Mouse (Mus musculus): ENCODE data around the gene Mgea5. TPM values are rescaled to one million over a fixed set of nuclear protein-coding genes. Genes with fewer than 3 reads are reported as not detected.

Gene Mgea5
- 51.4 and 80.8 TPM in 2 replicates for polyA plus RNA-seq (2011; ENCODE audit: insufficient read depth, insufficient read length, low replicate concordance, missing spikeins)

- no peak for TF ChIP-seq CTCF (IDR thresholded peaks at IDR 0.05; ENCODE audit: control insufficient read depth, insufficient read depth, low read length)
- peak; percentile 95 for TF ChIP-seq POLR2A (IDR thresholded peaks at IDR 0.05; ENCODE audit: borderline replicate concordance, control insufficient read depth, low read depth, low read length)
These were observed at the start of gene Mgea5 for GRCm38 (mm10) chr19:45783181-45783932. TSS of gene Mgea5 (minus strand) at chr19:45783837.

DNA sequence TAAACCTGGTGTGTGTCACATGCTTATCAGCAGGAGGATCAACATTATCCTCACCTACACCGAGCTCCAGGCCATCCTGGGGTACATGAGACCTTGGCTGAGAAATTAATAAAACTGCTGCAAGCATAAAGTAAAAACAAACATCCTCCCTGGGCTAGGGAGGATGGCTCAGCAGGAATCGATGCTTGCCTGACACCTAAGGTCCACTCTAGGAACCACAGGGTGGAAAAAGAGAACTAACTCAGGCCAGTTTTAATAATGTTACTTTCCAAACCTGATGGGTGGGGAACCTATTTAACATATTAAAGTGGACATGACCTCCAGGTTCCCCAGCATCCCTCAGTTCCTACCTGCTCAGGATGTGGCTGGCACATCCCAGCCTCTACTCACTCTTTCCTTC is 47.0 kb upstream of the Mgea5 start:
- TF ChIP-seq POLR2A (IDR thresholded peaks at IDR 0.05; ENCODE audit: borderline replicate concordance, control insufficient read depth, low read depth, low read length), result no peak
- no peak for TF ChIP-seq CTCF (IDR thresholded peaks at IDR 0.05; ENCODE audit: control insufficient read depth, insufficient read depth, low read length)
- WGBS, result 34% methylated on average over 2 of the region's 2 CpGs
- Histone ChIP-seq H3K27ac (ENCODE audit: control insufficient read depth, insufficient read depth, low read depth, low read length, poor library complexity) (no peak overlapping the region), H3K4me3 (replicated peaks; ENCODE audit: control insufficient read depth, low read depth, low read length) (no peak overlapping the region), H3K4me1 (ENCODE audit: control insufficient read depth, insufficient read depth, low read length) (no peaks in the 10 kb centered on the region)

More at GRCm38 (mm10) chr19:45783181-45783932, at the start of gene Mgea5:
- Histone ChIP-seq H3K27ac (ENCODE audit: control insufficient read depth, insufficient read depth, low read depth, low read length, poor library complexity) (peak within 1 kb of the TSS; percentile 99), H3K4me1 (ENCODE audit: control insufficient read depth, insufficient read depth, low read length) (peaks cover 4% of the 10 kb centered on the region; the same call in 1 of the 2 replicates), H3K4me3 (replicated peaks; ENCODE audit: control insufficient read depth, low read depth, low read length) (peak within 1 kb of the TSS; percentile 81)
- WGBS, result under 1% methylated on average over 68 of the region's 71 CpGs

DNA sequence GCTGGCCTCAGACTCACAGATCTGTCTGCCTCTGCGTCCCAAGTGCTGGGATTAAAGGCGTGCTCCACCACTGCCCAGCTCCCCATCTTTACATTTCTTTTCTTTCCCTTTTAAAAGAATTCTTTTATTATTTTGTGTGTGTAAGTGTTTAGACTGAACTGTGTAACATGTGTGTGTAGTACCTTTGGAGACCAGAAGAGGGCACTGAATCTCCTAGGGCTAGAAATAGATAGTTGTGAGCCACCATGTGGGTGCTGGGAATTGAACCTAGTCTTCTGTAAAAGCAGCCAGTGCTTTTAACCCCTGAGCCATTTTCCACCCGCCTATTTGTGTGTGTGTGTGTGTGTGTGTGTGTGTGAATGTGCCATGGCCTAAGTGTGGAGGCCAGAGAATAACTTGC is 44.1 kb upstream of the Mgea5 start:
- Histone ChIP-seq H3K27ac (ENCODE audit: control insufficient read depth, insufficient read depth, low read depth, low read length, poor library complexity) (no peak overlapping the region), H3K4me1 (ENCODE audit: control insufficient read depth, insufficient read depth, low read length) (no peaks in the 10 kb centered on the region), H3K4me3 (replicated peaks; ENCODE audit: control insufficient read depth, low read depth, low read length) (no peak overlapping the region)
- TF ChIP-seq CTCF (IDR thresholded peaks at IDR 0.05; ENCODE audit: control insufficient read depth, insufficient read depth, low read length) (no peak), POLR2A (IDR thresholded peaks at IDR 0.05; ENCODE audit: borderline replicate concordance, control insufficient read depth, low read depth, low read length) (no peak)
- WGBS, result 86% methylated on average over 3 of the region's 3 CpGs

DNA sequence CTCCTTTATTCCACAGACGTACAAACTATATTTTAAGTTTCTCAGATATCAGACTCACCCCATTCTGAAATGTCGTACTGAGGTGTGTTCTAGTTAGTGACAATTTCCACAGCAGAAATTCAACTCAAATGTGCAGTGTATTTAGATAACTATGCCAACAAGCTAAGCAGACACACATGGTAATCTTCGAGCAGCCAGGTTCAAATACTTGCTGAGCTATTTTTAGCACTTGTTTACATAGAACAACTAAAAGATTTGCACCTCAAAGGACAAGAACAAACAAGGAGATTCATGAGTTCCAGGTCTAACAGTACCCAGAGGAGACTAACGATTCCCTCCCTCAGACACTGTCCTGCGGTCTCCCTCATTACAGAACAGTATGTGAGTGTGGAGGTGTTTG is 43.5 kb upstream of the Mgea5 start:
- TF ChIP-seq POLR2A (IDR thresholded peaks at IDR 0.05; ENCODE audit: borderline replicate concordance, control insufficient read depth, low read depth, low read length) (no peak), CTCF (IDR thresholded peaks at IDR 0.05; ENCODE audit: control insufficient read depth, insufficient read depth, low read length) (no peak)
- WGBS, result 85% methylated on average over 5 of the region's 5 CpGs
- Histone ChIP-seq H3K4me1 (ENCODE audit: control insufficient read depth, insufficient read depth, low read length) (no peaks in the 10 kb centered on the region), H3K4me3 (replicated peaks; ENCODE audit: control insufficient read depth, low read depth, low read length) (no peak overlapping the region), H3K27ac (ENCODE audit: control insufficient read depth, insufficient read depth, low read depth, low read length, poor library complexity) (no peak overlapping the region)

DNA sequence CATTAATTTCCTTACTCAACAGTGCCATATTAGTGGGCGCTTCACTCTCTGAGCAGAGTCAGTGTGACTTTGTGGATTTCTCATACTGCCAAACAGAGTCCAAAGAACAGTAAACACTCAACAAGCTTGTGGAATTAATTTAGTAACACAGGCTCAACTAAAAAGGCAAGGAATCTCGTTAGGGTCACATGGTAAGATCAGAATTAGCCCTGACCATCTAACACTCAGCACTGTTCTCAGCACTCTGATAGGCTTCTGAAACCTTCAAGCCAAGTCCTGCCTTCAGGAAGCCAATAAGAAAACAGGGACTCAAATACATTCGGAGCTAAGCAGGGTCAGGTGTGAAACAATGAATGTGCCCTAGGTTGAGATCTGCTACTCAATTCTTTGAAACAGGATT is 42.5 kb upstream of the Mgea5 start:
- TF ChIP-seq CTCF (IDR thresholded peaks at IDR 0.05; ENCODE audit: control insufficient read depth, insufficient read depth, low read length) (no peak), POLR2A (IDR thresholded peaks at IDR 0.05; ENCODE audit: borderline replicate concordance, control insufficient read depth, low read depth, low read length) (no peak)
- no peak overlapping the region for H3K4me3 ChIP-seq (replicated peaks; ENCODE audit: control insufficient read depth, low read depth, low read length)
- H3K27ac ChIP-seq (ENCODE audit: control insufficient read depth, insufficient read depth, low read depth, low read length, poor library complexity), result no peak overlapping the region
- WGBS, result 83% methylated on average over 3 of the region's 3 CpGs
- no peaks in the 10 kb centered on the region for H3K4me1 ChIP-seq (ENCODE audit: control insufficient read depth, insufficient read depth, low read length)

DNA sequence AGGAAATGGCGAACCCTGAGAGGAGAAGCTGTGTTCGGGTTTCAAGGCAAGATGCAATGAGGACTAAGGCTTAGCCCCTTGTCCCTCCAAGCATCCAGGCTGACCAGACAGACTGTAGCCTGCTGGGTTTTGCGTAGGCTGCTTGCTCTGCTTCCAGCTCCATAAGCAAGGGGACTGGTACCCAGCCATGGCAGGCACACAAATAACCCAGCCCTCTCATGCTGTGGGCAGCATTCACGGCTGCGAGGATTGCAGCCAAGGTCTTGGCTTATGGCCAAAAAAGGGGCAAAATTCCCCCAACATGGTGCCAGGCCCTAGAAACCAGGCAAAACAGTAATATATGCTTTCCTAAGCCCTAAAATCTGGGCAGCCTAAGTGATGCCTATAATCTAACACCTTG is 38.2 kb upstream of the Mgea5 start:
- no peak for TF ChIP-seq POLR2A (IDR thresholded peaks at IDR 0.05; ENCODE audit: borderline replicate concordance, control insufficient read depth, low read depth, low read length)
- TF ChIP-seq CTCF (IDR thresholded peaks at IDR 0.05; ENCODE audit: control insufficient read depth, insufficient read depth, low read length), result no peak
- WGBS, result 72% methylated on average over 5 of the region's 5 CpGs
- no peaks in the 10 kb centered on the region for H3K4me1 ChIP-seq (ENCODE audit: control insufficient read depth, insufficient read depth, low read length)
- H3K4me3 ChIP-seq (replicated peaks; ENCODE audit: control insufficient read depth, low read depth, low read length), result no peak overlapping the region
- no peak overlapping the region for H3K27ac ChIP-seq (ENCODE audit: control insufficient read depth, insufficient read depth, low read depth, low read length, poor library complexity)

- WGBS, result 80% methylated on average over 11 of the region's 11 CpGs
- H3K27ac ChIP-seq (ENCODE audit: control insufficient read depth, insufficient read depth, low read depth, low read length, poor library complexity), result no peak overlapping the region
- TF ChIP-seq CTCF (IDR thresholded peaks at IDR 0.05; ENCODE audit: control insufficient read depth, insufficient read depth, low read length) (no peak), POLR2A (IDR thresholded peaks at IDR 0.05; ENCODE audit: borderline replicate concordance, control insufficient read depth, low read depth, low read length) (no peak)
- no peaks in the 10 kb centered on the region for H3K4me1 ChIP-seq (ENCODE audit: control insufficient read depth, insufficient read depth, low read length)
- no peak overlapping the region for H3K4me3 ChIP-seq (replicated peaks; ENCODE audit: control insufficient read depth, low read depth, low read length)
These were observed 34.3 kb upstream of the Mgea5 start for GRCm38 (mm10) chr19:45817816-45818490.

DNA sequence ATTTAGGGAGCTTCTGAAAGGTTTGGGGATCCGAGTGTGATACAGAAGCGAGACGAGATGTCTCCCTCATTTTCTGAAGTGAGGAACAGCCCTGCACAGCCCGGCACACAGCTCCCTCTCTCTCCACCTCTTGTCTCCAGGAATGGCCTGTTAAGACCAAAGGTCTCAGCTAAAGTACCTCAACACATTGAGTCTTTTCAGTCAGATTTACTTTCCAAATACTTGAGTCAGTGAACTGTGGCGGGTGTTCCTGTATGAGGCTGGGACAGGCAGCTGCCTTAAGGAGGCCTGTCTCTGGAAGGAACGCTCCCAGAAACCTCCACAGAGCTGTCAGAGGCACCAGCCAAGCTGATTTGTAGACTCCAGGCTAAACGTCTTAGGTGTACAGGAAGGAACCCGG is 33.1 kb upstream of the Mgea5 start:
- no peak overlapping the region for H3K27ac ChIP-seq (ENCODE audit: control insufficient read depth, insufficient read depth, low read depth, low read length, poor library complexity)
- TF ChIP-seq CTCF (IDR thresholded peaks at IDR 0.05; ENCODE audit: control insufficient read depth, insufficient read depth, low read length) (no peak), POLR2A (IDR thresholded peaks at IDR 0.05; ENCODE audit: borderline replicate concordance, control insufficient read depth, low read depth, low read length) (no peak)

More for the DNA sequence above, 33.1 kb upstream of the Mgea5 start:
- 65% methylated on average over 8 of the region's 8 CpGs for WGBS
- H3K4me3 ChIP-seq (replicated peaks; ENCODE audit: control insufficient read depth, low read depth, low read length), result no peak overlapping the region
- H3K4me1 ChIP-seq (ENCODE audit: control insufficient read depth, insufficient read depth, low read length), result no peaks in the 10 kb centered on the region; the same call in none of the 2 replicates

Data from bone marrow, adult 2 months (tissue).